Mouse (Mus musculus): Measurements from ENCODE around the gene Aar2.

Gene Aar2

DNA sequence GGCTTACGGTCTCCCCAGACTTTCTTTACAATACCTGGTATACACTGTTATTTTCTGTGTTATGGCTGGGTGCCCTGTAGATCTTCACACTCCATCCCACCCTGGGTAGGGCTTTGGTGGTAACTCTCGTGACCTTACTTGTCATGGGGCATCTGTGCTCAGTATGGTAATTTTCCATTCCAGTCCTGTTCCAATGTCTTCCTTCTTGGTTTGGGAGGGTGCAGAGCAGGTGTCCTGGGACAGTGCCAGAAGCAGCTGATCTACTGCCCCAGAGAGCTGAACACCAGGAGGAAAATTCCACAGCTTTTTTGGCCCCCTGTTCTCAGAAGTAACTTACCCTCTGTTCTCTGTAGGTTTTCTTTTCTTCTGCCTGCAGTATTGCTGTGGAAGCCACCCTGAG is 19.1 kb downstream of the Aar2 start:
- no peak for DNase-seq (ENCODE audit: extremely low spot score, low spot score)

DNA sequence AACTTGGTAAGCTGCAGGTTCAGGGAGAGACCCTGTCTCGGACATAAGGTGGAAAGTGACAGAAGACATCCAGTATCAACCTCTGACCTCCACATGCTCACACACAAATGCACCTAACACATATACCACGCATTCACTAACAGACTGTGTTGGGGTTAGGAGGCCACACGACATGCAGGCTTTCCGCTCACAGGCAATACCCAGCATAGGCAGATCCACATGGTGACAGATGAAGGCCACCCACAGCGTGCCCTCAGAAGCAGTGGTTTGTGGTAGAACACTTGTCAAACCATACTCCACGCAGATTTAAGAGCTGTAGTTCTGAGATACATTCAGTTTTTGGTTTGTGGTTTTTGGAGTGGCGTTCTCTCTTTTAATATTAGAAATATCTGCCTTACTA is 21.3 kb downstream of the Aar2 start:
- DNase-seq (ENCODE audit: extremely low spot score, low spot score), result no peak

- DNase-seq (ENCODE audit: extremely low spot score, low spot score), result no peak
These were observed 21.9 kb downstream of the Aar2 start for GRCm38 (mm10) chr2:156569261-156569660.

GRCm38 (mm10) chr2:156571521-156571920 is 24.1 kb downstream of the Aar2 start:
- DNase-seq (ENCODE audit: extremely low spot score, low spot score), result no peak

DNA sequence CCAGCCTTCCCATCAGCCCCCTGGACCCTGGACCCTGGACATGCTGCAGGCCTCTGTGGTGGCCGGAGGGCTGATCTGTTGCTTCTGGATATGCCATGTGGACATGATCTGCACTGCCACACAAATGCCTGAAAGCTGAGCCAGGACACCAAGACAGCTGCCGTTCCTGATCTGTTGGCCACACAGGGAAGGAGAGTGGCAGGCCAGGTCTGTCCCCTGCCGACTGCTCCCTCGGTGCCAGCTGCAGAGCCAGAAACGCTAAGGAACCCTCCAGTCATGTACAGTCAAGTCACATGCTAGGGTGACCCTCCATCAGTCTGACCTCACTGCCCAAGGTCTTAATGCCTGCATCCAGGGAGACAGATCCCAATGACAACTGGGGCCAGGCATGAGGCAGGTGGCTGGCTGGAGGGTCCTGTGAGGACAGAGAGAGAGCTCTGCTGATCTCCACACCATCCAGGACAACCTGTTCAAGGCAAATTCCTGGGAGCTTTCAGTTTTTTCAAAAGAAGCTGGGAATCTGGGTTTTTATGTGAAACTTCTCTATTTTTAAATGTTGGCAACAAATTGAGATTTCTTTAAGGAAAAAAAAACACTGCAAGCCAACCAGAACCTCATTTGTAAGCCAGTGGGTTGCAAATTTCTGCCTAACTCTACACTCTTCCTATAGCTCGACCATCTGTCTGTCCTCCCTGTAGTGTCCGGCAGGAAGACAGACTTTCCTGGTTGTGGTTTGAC is 29.6 kb downstream of the Aar2 start:
- DNase-seq (ENCODE audit: extremely low spot score, low spot score), result no peak

DNA sequence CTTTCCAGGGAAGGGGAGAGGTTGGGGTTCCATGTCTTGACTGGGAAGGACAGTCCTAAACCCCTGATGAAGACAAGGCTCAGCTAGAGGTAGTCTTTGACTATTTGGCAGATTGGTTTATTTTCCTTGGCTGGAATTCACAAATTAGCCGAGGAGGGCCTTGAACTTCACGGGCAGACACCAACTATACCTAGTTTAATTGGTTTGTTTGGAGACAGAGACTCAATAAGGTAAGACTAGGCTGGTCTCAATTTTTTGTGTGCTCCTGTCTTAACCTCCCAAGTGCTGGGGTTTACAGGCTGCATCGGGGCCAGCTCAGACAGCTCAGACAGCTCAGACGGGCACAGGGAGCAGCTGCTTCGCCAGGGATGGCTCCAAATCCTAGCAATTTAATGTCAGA is 33.1 kb downstream of the Aar2 start:
- no peak for DNase-seq (ENCODE audit: extremely low spot score, low spot score)

DNA sequence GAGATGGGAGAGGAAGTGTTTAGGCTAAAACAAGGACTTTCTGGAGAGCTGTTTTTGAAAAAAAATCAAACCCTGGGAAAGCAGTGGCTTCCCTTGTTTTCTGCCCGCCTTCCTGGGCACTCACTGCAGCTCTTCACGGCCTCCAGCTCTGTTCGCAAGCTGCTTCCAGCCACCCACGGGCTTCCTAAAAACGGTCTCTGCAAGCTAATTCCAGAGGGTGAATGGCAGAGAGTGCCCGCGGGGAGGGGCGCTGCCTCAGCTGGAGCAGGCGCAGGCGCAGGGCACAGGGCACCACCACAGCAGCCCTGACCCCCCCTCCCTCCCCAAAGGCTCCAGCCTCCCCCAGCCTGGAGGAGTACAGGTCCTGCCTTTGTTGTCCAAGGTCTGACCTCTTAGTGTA is 33.9 kb downstream of the Aar2 start:
- DNase-seq (ENCODE audit: extremely low spot score, low spot score), result no peak

GRCm38 (mm10) chr2:156582887-156583286 is 35.5 kb downstream of the Aar2 start:
- DNase-seq (ENCODE audit: extremely low spot score, low spot score), result no peak

GRCm38 (mm10) chr2:156584154-156584796 is 36.9 kb downstream of the Aar2 start:
- no peak for DNase-seq (ENCODE audit: extremely low spot score, low spot score)

GRCm38 (mm10) chr2:156584797-156585471 is 37.5 kb downstream of the Aar2 start:
- DNase-seq (ENCODE audit: extremely low spot score, low spot score), result no peak

DNA sequence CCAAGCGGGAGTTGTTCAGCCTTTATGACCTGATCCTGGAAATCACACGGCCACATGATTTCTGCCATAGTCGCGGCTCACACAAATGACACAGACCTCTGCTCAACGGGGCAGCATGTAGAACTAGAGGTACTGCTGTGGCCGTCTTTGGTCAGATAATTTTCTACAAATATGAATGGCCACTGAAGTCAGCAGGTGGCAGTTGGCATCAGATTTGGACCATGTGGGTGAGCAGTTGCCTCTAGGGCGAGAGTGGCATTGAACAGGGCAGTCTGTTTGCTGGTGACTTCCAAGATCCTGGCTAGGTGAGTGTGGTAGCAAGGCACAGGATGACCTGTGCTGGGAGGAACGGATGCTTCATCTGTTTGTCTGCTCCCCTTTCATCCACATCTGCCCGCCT is 42.1 kb downstream of the Aar2 start:
- no peak for DNase-seq (ENCODE audit: extremely low spot score, low spot score)

- no peak for DNase-seq (ENCODE audit: extremely low spot score, low spot score)
These were observed 47.7 kb downstream of the Aar2 start for GRCm38 (mm10) chr2:156594987-156595490.

DNA sequence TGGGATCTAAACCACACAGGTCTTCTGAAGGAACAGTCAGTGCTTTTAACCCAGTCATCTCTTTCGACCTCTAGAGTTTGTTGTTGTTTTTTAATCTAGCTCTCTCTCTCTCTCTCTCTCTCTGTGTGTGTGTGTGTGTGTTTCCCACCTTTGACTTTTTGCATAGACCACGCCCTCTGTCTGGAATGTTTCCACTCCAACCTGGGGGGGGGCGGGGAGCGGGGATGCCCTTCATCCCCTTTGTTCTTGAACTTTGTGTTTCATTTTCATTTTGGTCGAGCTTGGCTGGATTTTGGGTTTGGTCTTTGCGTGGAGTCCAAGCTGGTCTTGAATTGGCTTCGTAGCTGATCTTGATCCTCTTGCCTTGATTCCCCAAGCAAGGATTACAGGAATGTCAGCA is 55.2 kb downstream of the Aar2 start:
- no peak for DNase-seq (ENCODE audit: extremely low spot score, low spot score)

- no peak for DNase-seq (ENCODE audit: extremely low spot score, low spot score)
These were observed 56.3 kb downstream of the Aar2 start for GRCm38 (mm10) chr2:156603671-156604070.

DNA sequence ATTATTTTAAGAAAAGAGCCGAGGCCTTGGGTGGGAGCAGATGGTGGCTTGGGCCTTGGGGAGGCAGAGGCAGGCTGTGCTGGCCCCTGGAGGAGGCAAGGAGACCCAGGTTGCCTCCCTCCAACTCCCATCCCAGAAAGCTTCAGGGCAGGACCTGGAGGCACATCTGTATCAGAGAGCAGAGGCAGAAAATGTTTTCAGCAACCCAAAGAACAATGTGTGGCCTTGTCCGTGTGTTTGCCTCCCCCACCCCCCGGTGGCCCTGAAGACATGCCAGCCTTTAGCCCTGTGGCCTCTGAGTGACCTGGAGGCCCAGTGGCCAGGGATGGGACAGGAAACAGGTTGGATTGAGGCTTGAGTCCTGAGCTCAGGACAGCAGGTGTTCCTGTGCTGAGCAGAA is 57.8 kb downstream of the Aar2 start:
- no peak for DNase-seq (ENCODE audit: extremely low spot score, low spot score)

- DNase-seq (ENCODE audit: extremely low spot score, low spot score), result no peak
These were observed 58.6 kb downstream of the Aar2 start for GRCm38 (mm10) chr2:156605971-156606370.

- peak; percentile 64 for DNase-seq (ENCODE audit: extremely low spot score, low spot score)
These were observed 65.7 kb downstream of the Aar2 start for GRCm38 (mm10) chr2:156613081-156613540.

GRCm38 (mm10) chr2:156613541-156614257 is 66.3 kb downstream of the Aar2 start, which contains the start of gene Dlgap4:
Dlgap4 (plus strand) TSS chr2:156613705.
- peak; percentile 70 for DNase-seq (ENCODE audit: extremely low spot score, low spot score)

DNA sequence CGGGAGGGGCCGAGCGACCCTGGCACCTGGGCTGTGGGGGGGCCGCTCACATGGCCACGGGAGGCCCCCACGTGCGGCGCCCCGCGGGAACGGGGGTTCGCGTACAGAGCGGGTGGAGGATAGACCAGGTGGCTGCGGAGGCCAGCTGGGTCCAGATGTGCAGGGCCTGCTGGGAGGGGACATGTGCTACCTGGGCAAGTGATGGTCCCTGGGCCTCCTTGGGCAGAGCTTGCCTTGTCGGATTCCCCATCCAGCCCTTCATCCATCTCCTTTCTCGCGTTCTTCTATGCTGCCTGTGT is 66.8 kb downstream of the Aar2 start:
- peak; percentile 30 for DNase-seq (ENCODE audit: extremely low spot score, low spot score)

DNA sequence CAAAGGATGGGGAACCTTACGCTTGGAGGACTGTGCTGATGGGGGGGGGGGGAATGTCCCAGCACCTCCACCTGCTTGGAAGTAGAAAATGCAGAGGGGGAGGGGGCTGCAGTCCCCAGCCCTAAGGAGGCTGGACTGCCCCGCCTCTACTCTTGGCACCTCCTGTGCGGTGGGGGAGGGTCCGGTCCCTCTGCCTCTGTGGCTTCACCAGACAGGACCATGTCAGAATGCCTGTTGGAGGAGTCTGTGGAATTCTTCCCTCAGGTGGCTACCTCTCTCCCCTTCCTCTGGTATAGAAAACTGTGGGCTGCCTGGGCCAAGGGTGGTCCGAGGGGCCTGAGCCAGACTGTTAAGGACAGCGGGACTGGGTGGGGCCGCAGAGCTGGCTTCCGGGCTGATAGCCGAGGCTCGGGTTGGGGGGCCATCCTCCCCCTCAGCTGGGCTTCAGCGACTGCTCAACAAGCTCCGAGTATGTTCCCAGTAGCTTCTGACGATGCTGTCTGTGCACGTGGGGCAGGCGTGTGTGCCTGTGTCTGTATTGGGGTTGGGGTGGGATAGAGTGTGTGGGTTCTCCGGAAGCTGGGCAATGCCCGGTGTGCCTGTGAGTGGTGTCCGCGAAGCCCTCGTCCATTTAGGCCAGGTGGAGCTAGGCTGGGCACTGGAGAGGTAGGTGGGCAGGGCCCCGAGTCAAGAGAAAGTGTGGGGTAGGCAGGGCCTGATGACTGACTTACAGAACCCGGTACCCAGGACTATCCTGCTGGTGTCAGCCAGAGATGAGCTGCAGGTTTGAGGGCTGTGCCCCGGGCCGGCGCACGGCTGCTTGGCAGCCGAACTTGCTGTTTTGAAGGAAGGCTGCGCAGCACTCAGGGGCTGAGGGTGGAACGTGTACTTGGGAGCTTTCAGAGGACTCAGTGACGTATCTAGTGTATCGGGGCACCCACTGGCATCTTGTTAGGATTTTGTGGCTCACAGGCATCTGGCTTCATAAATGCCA is 67.6 kb downstream of the Aar2 start:
- DNase-seq (ENCODE audit: extremely low spot score, low spot score), result peak; percentile 28

DNA sequence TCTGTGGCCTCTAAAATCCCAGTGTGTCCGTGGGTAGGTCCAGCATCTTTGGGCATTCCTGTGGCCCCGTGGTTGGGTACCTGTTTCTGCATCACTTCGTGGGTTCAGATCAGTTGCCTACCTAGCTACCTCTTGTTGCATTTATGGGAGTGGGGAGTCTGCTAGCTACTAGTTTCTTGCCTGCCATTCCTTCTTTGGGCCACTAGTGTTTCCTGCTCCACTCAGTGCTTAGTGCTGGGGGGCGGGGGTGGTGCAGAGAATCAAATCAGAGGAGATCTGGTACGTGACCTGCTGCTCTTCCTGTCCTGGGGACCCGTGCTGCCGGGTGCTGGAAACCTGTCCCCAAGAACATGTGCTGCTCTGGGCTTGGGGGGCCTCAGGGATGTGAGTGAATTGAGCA is 69.1 kb downstream of the Aar2 start:
- DNase-seq (ENCODE audit: extremely low spot score, low spot score), result no peak
